Mouse (Mus musculus): ENCODE measurements around the gene Tdrd7. TPM values are rescaled to one million over a fixed set of nuclear protein-coding genes. Genes with fewer than 3 reads are reported as not detected.

Tdrd7 gene
- polyA plus RNA-seq, 1 experiment from 2014 or later = 8.9 TPM

Other genes with a start within 250 kb of the Tdrd7 start
- 7.3 and 7.4 TPM in 2 replicates for gene Aldh1b1, start 166.3 kb upstream of the Tdrd7 start, polyA plus RNA-seq (2016; fragmentation: Nextera tagmentation; extraction: Ambion mirVana)
- 13.7 and 56.4 TPM in 2 replicates for gene Igfbpl1, start 138.4 kb upstream of the Tdrd7 start, polyA plus RNA-seq (2016; fragmentation: Nextera tagmentation; extraction: Ambion mirVana)
- gene Stra6l, start 116.7 kb upstream of the Tdrd7 start, polyA plus RNA-seq (2016; fragmentation: Nextera tagmentation; extraction: Ambion mirVana) = 0.29 and 0.54 TPM in 2 replicates
- gene Ccdc180, start 75.0 kb upstream of the Tdrd7 start, polyA plus RNA-seq (2016; fragmentation: Nextera tagmentation; extraction: Ambion mirVana) = 0.24 and 0.67 TPM in 2 replicates
- gene Tmod1, start 73.6 kb downstream of the Tdrd7 start, polyA plus RNA-seq (2016; fragmentation: Nextera tagmentation; extraction: Ambion mirVana) = 2.9 and 3.4 TPM in 2 replicates
- gene Ncbp1, start 173.3 kb downstream of the Tdrd7 start, polyA plus RNA-seq (2016; fragmentation: Nextera tagmentation; extraction: Ambion mirVana) = 108 and 123 TPM in 2 replicates
- gene Tstd2, start 173.4 kb downstream of the Tdrd7 start, polyA plus RNA-seq (2016; fragmentation: Nextera tagmentation; extraction: Ambion mirVana) = 57.2 and 64.0 TPM in 2 replicates
- 24.5 and 26.7 TPM in 2 replicates for gene Xpa, start 231.0 kb downstream of the Tdrd7 start, polyA plus RNA-seq (2016; fragmentation: Nextera tagmentation; extraction: Ambion mirVana)